Mouse (Mus musculus) MEL (cell line): ENCODE measurements at regions not wholly inside any gene's neighbourhood (a gene's known extent, or its start where the extent isn't known, plus 50 kb on each side); places are given as distances from the start of the nearest gene placed in this dataset.

Experiments used
- DNase-seq: peaks from one replicate; pipeline ENCODE4 v3.0.0; 2011; ENCODE audit warnings: low read depth, low spot score
- H3K27ac ChIP-seq: 2 replicates; pipeline ENCODE4 v1.5.1; 2012; ENCODE audit warnings: low read depth, mild to moderate bottlenecking, control low read depth, low read length, moderate library complexity; ENCODE audit not compliant: control insufficient read depth
- H3K27me3 ChIP-seq, 2 experiments: fragments of 150-350 bp in 1 of 2; sonication (generic) in 1 of 2; 2 replicates each; pipeline ENCODE4 v1.6.1; 2012; ENCODE audit warnings: low read length in 2 of 2, mild to moderate bottlenecking in 2 of 2, improper control_type of control experiment in 1 of 2, moderate library complexity in 1 of 2; ENCODE audit not compliant: insufficient read depth in 2 of 2, control insufficient read depth in 1 of 2
- H3K36me3 ChIP-seq, 2 experiments: 2 replicates each; pipeline ENCODE4 v1.6.1; 2012 to 2014; ENCODE audit warnings: low read length in 2 of 2, improper control_type of control experiment in 1 of 2, inconsistent platforms in 1 of 2, mild to moderate bottlenecking in 1 of 2; ENCODE audit not compliant: insufficient read depth in 2 of 2, control insufficient read depth in 1 of 2
- H3K4me1 ChIP-seq, 2 experiments: fragments of 150-350 bp in 1 of 2; sonication (generic) in 1 of 2; 2 replicates each; pipeline ENCODE4 v1.6.1; 2012; ENCODE audit warnings: low read length in 2 of 2, improper control_type of control experiment in 1 of 2, mild to moderate bottlenecking in 1 of 2; ENCODE audit not compliant: insufficient read depth in 2 of 2, control insufficient read depth in 1 of 2
- H3K4me3 ChIP-seq, 2 experiments: fragments of 150-350 bp in 1 of 2; sonication (generic) in 1 of 2; 2 replicates each; pipeline ENCODE4 v1.5.1; 2012; ENCODE audit warnings: low read depth in 2 of 2, low read length in 2 of 2, mild to moderate bottlenecking in 2 of 2, moderate library complexity in 2 of 2, control low read depth in 1 of 2, improper control_type of control experiment in 1 of 2; ENCODE audit not compliant: control insufficient read depth in 1 of 2, insufficient read depth in 1 of 2
- H3K79me2 ChIP-seq: 2 replicates; pipeline ENCODE4 v1.6.1; 2012; ENCODE audit warnings: mild to moderate bottlenecking, low read length, moderate library complexity; ENCODE audit not compliant: control insufficient read depth, poor library complexity, insufficient read depth
- H3K9ac ChIP-seq: 2 replicates; pipeline ENCODE4 v1.6.1; 2012; ENCODE audit warnings: low read depth, mild to moderate bottlenecking, control low read depth, low read length, moderate library complexity; ENCODE audit not compliant: control insufficient read depth, poor library complexity, severe bottlenecking
- H3K9me3 ChIP-seq: fragments of 150-350 bp; sonication (generic); replicated peaks from 2 replicates; pipeline ENCODE4 v1.6.1; 2012; ENCODE audit warnings: mild to moderate bottlenecking, low read length, improper control_type of control experiment, moderate library complexity; ENCODE audit not compliant: insufficient read depth
- E2F4 ChIP-seq: IDR thresholded peaks from 2 replicates; pipeline ENCODE4 v1.6.1; 2011; ENCODE audit warnings: low read depth, low read length, improper control_type of control experiment, borderline replicate concordance
- ETS1 ChIP-seq: IDR thresholded peaks from 2 replicates; pipeline ENCODE4 v1.6.1; 2012; ENCODE audit warnings: low read depth, mild to moderate bottlenecking, inconsistent platforms, low read length, improper control_type of control experiment, moderate library complexity
- GATA1 ChIP-seq: IDR thresholded peaks from 2 replicates; pipeline ENCODE4 v1.6.1; 2011; ENCODE audit warnings: low read depth, low read length, improper control_type of control experiment
- KAT2A ChIP-seq: conservative IDR thresholded peaks from 2 replicates; pipeline ENCODE4 v1.6.1; 2012; ENCODE audit warnings: low read depth, low read length, improper control_type of control experiment, inconsistent platforms
- MAX ChIP-seq: IDR thresholded peaks from 2 replicates; pipeline ENCODE4 v1.6.1; 2011; ENCODE audit warnings: low read length, improper control_type of control experiment
- MAZ ChIP-seq: IDR thresholded peaks from 2 replicates; pipeline ENCODE4 v1.6.1; 2012; ENCODE audit warnings: low read depth, mild to moderate bottlenecking, inconsistent platforms, low read length, improper control_type of control experiment
- MEF2A ChIP-seq: IDR thresholded peaks from 2 replicates; pipeline ENCODE4 v1.6.1; 2014; ENCODE audit warnings: low read depth, mild to moderate bottlenecking, inconsistent platforms, low read length, improper control_type of control experiment; ENCODE audit not compliant: poor library complexity, insufficient replicate concordance, severe bottlenecking; ENCODE audit errors: extremely low read depth
- MYB ChIP-seq: IDR thresholded peaks from 2 replicates; pipeline ENCODE4 v1.6.1; 2011; ENCODE audit warnings: mild to moderate bottlenecking, low read depth, low read length, improper control_type of control experiment
- MYC ChIP-seq: IDR thresholded peaks from 2 replicates; pipeline ENCODE4 v1.6.1; 2011; ENCODE audit warnings: low read depth, mild to moderate bottlenecking, low read length, improper control_type of control experiment, moderate library complexity
- POLR2A ChIP-seq, 2 experiments: IDR thresholded peaks; 2 replicates each; pipeline ENCODE4 v1.6.1; 2011 to 2012; ENCODE audit warnings: low read length in 2 of 2, mild to moderate bottlenecking in 2 of 2, control low read depth in 1 of 2, improper control_type of control experiment in 1 of 2, low read depth in 1 of 2, moderate library complexity in 1 of 2; ENCODE audit not compliant: control insufficient read depth in 1 of 2, insufficient read depth in 1 of 2, poor library complexity in 1 of 2
- RAD21 ChIP-seq: IDR thresholded peaks from 2 replicates; pipeline ENCODE4 v1.6.1; 2011; ENCODE audit warnings: mild to moderate bottlenecking, low read depth, low read length, improper control_type of control experiment
- TAL1 ChIP-seq: IDR thresholded peaks from 2 replicates; pipeline ENCODE4 v1.6.1; 2012; ENCODE audit warnings: mild to moderate bottlenecking, inconsistent platforms, low read length, moderate library complexity, mixed read lengths
- UBTF ChIP-seq: IDR thresholded peaks from 2 replicates; pipeline ENCODE4 v1.6.1; 2012; ENCODE audit warnings: low read depth, mild to moderate bottlenecking, inconsistent platforms, low read length, improper control_type of control experiment, moderate library complexity, borderline replicate concordance; ENCODE audit not compliant: insufficient read depth
- USF2 ChIP-seq, 2 experiments: IDR thresholded peaks; 2 replicates each; pipeline ENCODE4 v1.6.1; 2011 to 2012; ENCODE audit warnings: improper control_type of control experiment in 2 of 2, low read length in 2 of 2, borderline replicate concordance in 1 of 2, inconsistent platforms in 1 of 2, low read depth in 1 of 2, mild to moderate bottlenecking in 1 of 2; ENCODE audit not compliant: insufficient read depth in 1 of 2
- ZKSCAN1 ChIP-seq: IDR thresholded peaks from 2 replicates; pipeline ENCODE4 v1.6.1; 2012; ENCODE audit warnings: low read depth, mild to moderate bottlenecking, inconsistent platforms, low read length, improper control_type of control experiment, moderate library complexity

DNA sequence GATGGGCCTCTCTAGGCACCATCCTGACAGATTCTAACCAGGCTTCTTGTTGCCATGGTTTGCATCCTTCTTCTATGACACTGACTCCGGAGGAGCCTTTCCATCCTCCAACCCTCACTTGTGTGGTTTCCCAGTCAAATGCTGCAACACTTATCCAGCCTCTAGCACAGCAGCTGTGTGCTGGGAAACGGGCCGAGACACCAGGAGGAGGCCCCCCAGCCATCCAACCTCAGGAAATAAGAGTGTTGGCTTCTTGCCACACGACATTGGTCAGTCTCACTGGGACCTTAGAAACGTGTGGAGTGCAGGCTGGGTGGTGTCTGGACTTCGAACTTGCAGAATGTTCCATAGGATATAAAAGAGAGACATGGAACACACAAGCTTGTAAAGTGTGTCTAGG is 119.9 kb upstream of the Bdnf start:
- H3K36me3 ChIP-seq = no peaks in the 10 kb centered on the region
- H3K9ac ChIP-seq = no peak overlapping the region
- no peak overlapping the region for H3K27ac ChIP-seq
- no peak overlapping the region for H3K4me3 ChIP-seq
- H3K79me2 ChIP-seq = no peaks in the 10 kb centered on the region
- no peak for DNase-seq
- no peaks in the 10 kb centered on the region for H3K27me3 ChIP-seq
- H3K9me3 ChIP-seq = no peaks in the 10 kb centered on the region
- TF ChIP-seq ETS1 (no peak), RAD21 (no peak), ZKSCAN1 (no peak), KAT2A (no peak), MYB (no peak), MAZ (no peak), MAX (no peak), GATA1 (no peak), MEF2A (no peak), UBTF (no peak)
- no peaks in the 10 kb centered on the region for H3K4me1 ChIP-seq

DNA sequence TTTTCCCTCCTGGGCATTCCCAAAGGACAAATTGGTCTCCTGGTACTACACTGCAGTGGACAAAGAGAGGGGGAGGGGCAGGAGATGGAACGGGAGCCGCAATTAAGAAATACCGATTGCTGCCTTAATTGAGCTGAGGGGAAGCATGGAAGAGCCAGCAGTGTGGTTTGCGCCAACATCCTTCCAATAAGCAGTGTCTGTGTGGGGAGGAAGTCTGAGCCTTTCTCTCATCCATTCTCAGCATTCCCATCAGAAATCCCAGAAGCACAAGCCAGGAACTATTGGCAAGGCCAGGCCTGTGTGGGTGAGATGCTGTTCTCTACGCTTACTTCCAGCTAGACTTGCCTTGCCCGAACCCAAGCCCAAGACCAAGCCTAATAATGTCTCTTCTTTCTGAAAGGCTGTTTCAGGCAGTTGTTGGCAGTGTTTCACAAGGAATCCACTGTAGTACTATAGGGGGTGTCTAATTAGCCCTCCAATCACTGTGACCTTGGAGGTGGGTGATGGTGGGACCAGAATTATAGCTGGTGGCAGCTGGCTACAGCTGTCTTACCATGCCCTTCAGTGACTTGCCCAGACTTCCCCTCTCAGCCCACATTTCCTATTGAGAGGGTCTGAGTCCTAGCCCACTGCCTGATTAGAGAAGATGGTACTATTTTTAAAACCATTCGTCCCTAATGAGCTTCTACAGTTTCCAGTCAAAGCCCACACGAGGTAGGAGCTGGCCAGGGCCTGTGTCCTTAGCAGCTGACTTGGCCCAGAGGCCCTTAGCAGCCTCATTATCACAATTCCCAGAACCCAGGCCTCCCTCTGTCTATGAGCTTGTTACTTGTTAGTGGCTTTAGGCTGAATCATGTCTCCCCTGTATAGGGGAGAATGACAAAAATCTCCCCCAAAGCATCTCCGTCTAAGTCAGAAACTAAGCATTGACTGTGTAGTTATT is 115.1 kb upstream of the Bdnf start:
- Histone ChIP-seq H3K9me3 (no peaks in the 10 kb centered on the region), H3K79me2 (no peaks in the 10 kb centered on the region), H3K27ac (no peak overlapping the region), H3K9ac (no peak overlapping the region), H3K4me3 (no peak overlapping the region), H3K4me1 (no peaks in the 10 kb centered on the region), H3K27me3 (no peaks in the 10 kb centered on the region), H3K36me3 (no peaks in the 10 kb centered on the region)
- no peak for TF ChIP-seq USF2 (IDR thresholded peaks at IDR 0.05; ENCODE audit: borderline replicate concordance in 1 of 2, insufficient read depth in 1 of 2, low read depth in 1 of 2, low read length in 2 of 2)
- TF ChIP-seq MYC = no peak
- no peak for TF ChIP-seq TAL1
- no peak for TF ChIP-seq E2F4
- TF ChIP-seq POLR2A (IDR thresholded peaks at IDR 0.05; ENCODE audit: control insufficient read depth in 1 of 2, insufficient read depth in 1 of 2, low read depth in 1 of 2, low read length in 2 of 2, poor library complexity in 1 of 2) = no peak
- DNase-seq = no peak
